Mouse (Mus musculus) cerebellum, adult 9-10 months (tissue): ENCODE results near the gene Wfdc6a.

Experiments
- DNase-seq: peaks from one replicate; pipeline ENCODE4 v3.0.0; 2022

Wfdc6a gene

GRCm38 (mm10) chr2:164549963-164550894 lies 35.0 kb downstream of the Wfdc6a start:
- DNase-seq, result no peak

GRCm38 (mm10) chr2:164549338-164549737 lies 35.9 kb downstream of the Wfdc6a start:
- no peak for DNase-seq

GRCm38 (mm10) chr2:164544454-164545097 lies 40.7 kb downstream of the Wfdc6a start:
- no peak for DNase-seq

GRCm38 (mm10) chr2:164543745-164544144 lies 41.5 kb downstream of the Wfdc6a start:
- DNase-seq, result no peak

GRCm38 (mm10) chr2:164542598-164542997 lies 42.6 kb downstream of the Wfdc6a start:
- no peak for DNase-seq

- no peak for DNase-seq
Observed at GRCm38 (mm10) chr2:164542132-164542531, 43.1 kb downstream of the Wfdc6a start.

GRCm38 (mm10) chr2:164540652-164541427 lies 44.4 kb downstream of the Wfdc6a start:
- no peak for DNase-seq

GRCm38 (mm10) chr2:164537003-164537402 lies 48.2 kb downstream of the Wfdc6a start:
- no peak for DNase-seq

- DNase-seq, result no peak
Observed at GRCm38 (mm10) chr2:164534315-164534714, 50.9 kb downstream of the Wfdc6a start.

- peak; percentile 74 for DNase-seq
Observed at GRCm38 (mm10) chr2:164531169-164531568, 54.1 kb downstream of the Wfdc6a start.
